In genomic region chr5:103134839-103135238, GRCm38 (mm10) we compare ENCODE assay signal across 11 mouse cellular contexts.
A peak's percentile ranks its signal among the peaks of the same experiment; 100 is the strongest.
DNase-seq lines count a peak whose midpoint lies in the region; ATAC-seq and TF ChIP-seq lines count a peak whose summit lies in the region.
"Had no signal": no experiment of that assay in that cellular context is flagged by ENCODE, and none has a peak within 500 bp of the region (broad histone marks: within the 10 kb centered on the region; RNA-seq: fewer than 3 reads in every experiment).

No protein-coding gene starts in this region.

- H3K27ac ChIP-seq in stomach, postnatal 0 days (replicated peaks) = no peak overlapping the region
- H3K27ac ChIP-seq: macrophage had no signal

- TF ChIP-seq CTCF in stomach, postnatal 0 days (IDR thresholded peaks at IDR 0.05; ENCODE audit: low read depth) = no peak

- no peaks in the 10 kb centered on the region for H3K36me3 ChIP-seq in stomach, postnatal 0 days (ENCODE audit: control insufficient read depth, insufficient read depth, low read length)

- no peaks in the 10 kb centered on the region for H3K9me3 ChIP-seq in stomach, postnatal 0 days (ENCODE audit: control insufficient read depth, low read length)

- 68% methylated on average over 9 of the region's 9 CpGs for WGBS in stomach, postnatal 0 days

- no peaks in the 10 kb centered on the region for H3K27me3 ChIP-seq in stomach, postnatal 0 days (ENCODE audit: control insufficient read depth, insufficient read depth, low read length)

- H3K4me3 ChIP-seq in stomach, postnatal 0 days (ENCODE audit: low read depth, low read length) = no peak overlapping the region

- H3K9ac ChIP-seq in stomach, postnatal 0 days (ENCODE audit: low read length) = no peak overlapping the region

- H3K4me2 ChIP-seq in stomach, postnatal 0 days (replicated peaks; ENCODE audit: low read depth) = no peak overlapping the region

- no peak for ATAC-seq in stomach, postnatal 0 days (ENCODE audit: low FRiP score, low TSS enrichment)
- ATAC-seq: hindbrain, embryonic 16.5 days had no signal

- TF ChIP-seq EP300 in stomach, postnatal 0 days (optimal IDR thresholded peaks at IDR 0.05) = no peak

- DNase-seq in heart, adult 11 months = peak; percentile 67
- DNase-seq in heart, adult 8-10 months (ENCODE audit: low spot score) = no peak
- peak; percentile 72 for DNase-seq in ovary, adult 18-20 months (ENCODE audit: low spot score)
- DNase-seq in ovary, postnatal 14 days (ENCODE audit: low spot score) = no peak
- DNase-seq in cerebellum, adult 18-20 months = peak; percentile 74 to 75
- DNase-seq in right cerebral cortex, postnatal 10 days (ENCODE audit: low spot score in 2 of 2) = peak; percentile 42 to 45
- DNase-seq in embryo, embryonic 9.5 days (ENCODE audit: extremely low spot score) = no peak
- DNase-seq in stomach, postnatal 0 days (ENCODE audit: low spot score) = no peak
- DNase-seq: B cell, adult 2 months had no signal

- no peaks in the 10 kb centered on the region for H3K4me1 ChIP-seq in stomach, postnatal 0 days (replicated peaks; ENCODE audit: control insufficient read depth, insufficient read depth)

Comparison
In these comparisons a context has a peak if more than half of its experiments do, and no peak if none do; other contexts are left out.
1. DNase-seq: peak in heart, adult 11 months (single experiment), ovary, adult 18-20 months (single experiment), cerebellum, adult 18-20 months (2 of 2) and right cerebral cortex, postnatal 10 days (2 of 2); none in heart, adult 8-10 months (single experiment), ovary, postnatal 14 days (single experiment), embryo, embryonic 9.5 days (single experiment) and stomach, postnatal 0 days (single experiment).